Mouse (Mus musculus): ENCODE measurements at regions not wholly inside any gene's neighbourhood (a gene's known extent, or its start where the extent isn't known, plus 50 kb on each side); places are given as distances from the start of the nearest gene placed in this dataset.
"Not testable (repeated sequence)": the region's sequence is repeated elsewhere in the genome, so short reads cannot be mapped to it uniquely, and the experiment has no call there.

DNA sequence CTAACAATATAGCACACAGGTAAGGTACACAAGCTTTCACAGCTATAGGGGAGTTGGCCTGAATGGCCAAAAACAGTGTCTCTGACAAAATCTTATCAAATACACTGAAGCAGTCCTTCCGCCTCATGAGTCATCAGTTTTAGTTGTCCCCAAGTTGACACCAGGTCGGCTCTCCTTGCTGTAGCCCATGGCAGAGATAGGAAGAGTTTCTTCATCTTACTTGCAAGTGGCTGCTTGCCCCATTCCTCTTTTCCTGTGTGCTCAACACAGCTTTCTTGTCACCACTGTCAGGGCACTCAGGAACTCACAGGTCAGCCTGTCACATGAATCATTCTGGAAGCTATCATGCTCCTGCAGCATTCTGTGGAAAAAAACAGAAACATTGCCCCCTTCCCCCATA, 77.1 kb downstream of the Olfr721-ps1 start:
- DNase-seq (ENCODE audit: low spot score): not testable (repeated sequence)

- DNase-seq (ENCODE audit: low spot score): no peak
Observed at GRCm38 (mm10) chr14:14481840-14482239, 80.7 kb downstream of the Olfr721-ps1 start.

- DNase-seq (ENCODE audit: low spot score): no peak
Observed at GRCm38 (mm10) chr14:14486356-14486755, 85.3 kb downstream of the Olfr721-ps1 start.

- DNase-seq (ENCODE audit: low spot score): no peak
Observed at GRCm38 (mm10) chr14:14490501-14490900, 89.4 kb downstream of the Olfr721-ps1 start.

DNA sequence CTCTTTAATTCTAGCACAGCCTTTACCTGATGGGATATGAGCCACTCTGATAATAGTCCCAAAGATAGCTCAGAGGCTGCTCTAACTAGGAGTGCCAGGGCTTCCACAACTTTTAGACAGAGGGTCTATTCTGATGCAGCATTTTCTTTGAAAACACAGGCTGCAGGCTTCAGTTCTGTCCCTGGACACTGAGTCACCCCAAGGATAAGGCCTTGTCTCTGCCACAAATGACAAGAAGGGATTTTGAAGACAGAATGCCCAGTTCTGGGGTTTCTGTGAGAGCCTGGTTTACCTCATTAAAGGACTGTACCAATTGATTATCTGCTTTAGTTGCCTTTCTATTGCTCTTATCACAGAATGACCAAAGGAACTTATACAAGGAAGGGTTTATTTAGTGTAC, 90.9 kb downstream of the Olfr721-ps1 start:
- DNase-seq (ENCODE audit: low spot score): no peak

- DNase-seq (ENCODE audit: low spot score): no peak
Observed at GRCm38 (mm10) chr14:14511927-14512326, 110.8 kb downstream of the Olfr721-ps1 start.

DNA sequence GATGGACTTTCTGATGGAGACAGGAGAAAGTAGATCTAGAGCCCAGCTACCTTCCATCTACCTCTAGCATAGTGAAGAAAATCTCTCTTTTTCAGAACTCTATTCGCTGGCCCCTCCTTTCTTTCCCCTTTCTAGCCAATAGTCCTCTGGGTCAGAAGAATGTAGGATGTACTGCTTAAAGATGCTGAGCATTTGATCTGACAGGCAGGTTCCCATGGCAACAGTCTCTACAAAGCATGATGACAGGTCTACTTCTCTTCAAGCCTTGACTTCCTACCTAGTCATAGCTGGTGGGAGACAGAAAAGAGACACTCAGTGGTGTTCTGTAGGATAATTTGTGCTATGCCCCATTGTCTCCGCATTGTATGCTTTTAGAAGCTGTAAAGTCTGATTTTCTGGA, 112.0 kb downstream of the Olfr721-ps1 start:
- no peak for DNase-seq (ENCODE audit: low spot score)

DNA sequence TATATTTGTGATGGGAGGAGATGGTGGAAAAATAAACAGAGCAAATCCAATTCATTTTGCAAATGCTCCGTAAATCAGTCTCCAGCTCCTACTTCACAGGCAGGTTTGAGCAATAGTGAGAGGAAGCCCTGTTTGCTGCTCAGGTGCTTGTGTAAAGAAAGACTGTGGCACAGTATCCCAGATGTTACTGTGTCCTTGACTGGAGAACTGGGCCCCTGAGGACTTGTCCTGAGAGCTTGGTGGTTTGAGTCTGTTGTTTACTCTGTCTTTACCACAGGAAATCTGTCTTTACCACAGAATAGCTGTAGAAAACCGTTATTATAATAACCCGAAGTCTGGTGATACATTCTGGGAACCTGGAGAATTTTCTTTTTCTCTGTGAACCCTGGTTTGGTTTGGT, 112.4 kb downstream of the Olfr721-ps1 start:
- DNase-seq (ENCODE audit: low spot score): no peak

DNA sequence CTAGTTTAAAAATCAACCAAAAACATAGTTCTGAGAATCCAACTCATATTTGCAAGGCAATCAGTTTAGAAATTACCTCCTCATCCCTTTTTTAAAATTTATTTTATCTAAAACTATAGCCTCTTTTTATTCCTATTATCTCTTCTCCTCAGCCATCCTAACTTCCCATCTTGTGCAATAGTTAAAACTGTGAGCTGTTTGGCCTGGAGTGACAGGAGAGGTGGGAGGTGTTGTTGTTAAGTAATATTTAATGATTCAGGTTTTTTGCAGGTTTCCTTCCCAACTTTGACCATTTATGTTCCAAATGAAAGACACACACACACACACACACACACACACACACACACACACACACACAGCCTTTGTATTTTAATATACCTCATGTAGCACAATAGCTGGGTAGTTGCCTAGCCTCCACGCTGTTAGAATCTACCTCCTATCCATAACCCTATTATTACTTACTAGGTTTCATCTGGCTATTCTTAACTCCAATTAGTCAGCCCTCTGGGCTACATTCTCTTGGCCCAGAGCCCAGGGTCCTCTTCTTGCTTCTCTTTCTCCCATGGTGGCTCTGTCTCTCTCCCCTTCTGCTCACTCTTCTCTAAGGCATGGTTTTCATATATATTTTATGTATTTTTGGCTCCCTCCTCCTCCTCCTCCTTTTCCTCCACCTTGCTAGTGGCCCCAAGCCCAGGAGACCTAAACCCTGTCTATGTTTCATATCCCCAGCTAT, 113.5 kb downstream of the Olfr721-ps1 start:
- DNase-seq (ENCODE audit: low spot score): no peak

DNA sequence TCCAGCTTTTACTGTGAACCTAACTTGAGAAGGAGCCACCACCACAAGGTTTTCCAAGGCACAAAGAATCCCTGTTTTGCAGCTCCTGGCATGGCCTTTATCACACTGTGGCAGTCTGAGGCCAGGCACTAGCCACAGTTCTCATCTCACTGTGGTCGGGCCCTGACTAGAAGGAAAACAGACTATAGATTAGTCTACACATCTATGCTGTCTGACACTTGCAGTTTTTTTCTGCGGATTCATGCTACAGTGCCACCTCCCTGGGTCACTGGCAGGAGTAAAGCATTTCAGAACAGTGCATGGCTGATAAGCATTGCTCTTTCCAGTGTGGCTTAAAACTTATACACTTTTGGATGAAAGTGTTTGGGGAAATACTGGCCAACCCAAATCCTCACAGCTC, 114.3 kb downstream of the Olfr721-ps1 start:
- no peak for DNase-seq (ENCODE audit: low spot score)

DNA sequence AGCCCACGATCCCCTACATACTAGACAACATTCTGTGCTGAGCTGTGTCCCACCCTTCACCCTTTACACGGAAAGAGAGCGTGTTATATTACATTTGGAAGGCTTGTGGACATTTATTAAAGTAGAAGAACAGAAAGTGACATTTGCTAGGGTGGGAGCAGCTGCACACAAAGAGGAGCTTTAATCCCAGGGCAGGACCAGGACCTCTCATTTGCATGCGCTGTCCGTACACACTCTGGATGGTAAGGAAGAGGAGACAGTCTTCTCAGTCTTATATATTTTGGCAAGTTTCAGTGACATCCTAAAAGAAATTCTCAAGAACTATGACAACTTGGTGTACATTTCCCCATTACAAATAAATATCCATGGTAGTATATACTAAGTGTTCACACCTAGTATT, 114.8 kb downstream of the Olfr721-ps1 start:
- no peak for DNase-seq (ENCODE audit: low spot score)

DNA sequence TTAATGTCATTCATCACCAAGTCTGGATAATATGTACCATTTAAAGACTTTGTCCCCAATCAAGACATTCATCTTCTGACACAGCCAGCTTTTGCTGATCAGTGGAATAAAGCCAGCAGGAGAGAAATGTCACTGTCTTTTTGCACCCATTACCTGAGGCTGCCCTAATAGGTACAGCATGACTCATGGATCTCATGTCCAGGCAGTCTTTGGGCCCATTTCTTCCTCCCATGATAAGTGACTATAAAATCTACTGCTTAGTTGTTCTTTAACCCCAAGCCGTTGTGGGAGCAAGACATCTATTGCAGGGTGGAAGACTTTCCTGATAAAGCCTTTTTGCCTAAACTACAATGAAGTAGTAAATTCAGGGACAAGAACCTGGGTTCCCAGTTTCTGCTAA, 116.9 kb downstream of the Olfr721-ps1 start:
- no peak for DNase-seq (ENCODE audit: low spot score)

- no peak for DNase-seq (ENCODE audit: low spot score)
Observed at GRCm38 (mm10) chr14:14518841-14519240, 117.7 kb downstream of the Olfr721-ps1 start.

- DNase-seq (ENCODE audit: low spot score): no peak
Observed at GRCm38 (mm10) chr14:14520195-14520594, 119.1 kb downstream of the Olfr721-ps1 start.

DNA sequence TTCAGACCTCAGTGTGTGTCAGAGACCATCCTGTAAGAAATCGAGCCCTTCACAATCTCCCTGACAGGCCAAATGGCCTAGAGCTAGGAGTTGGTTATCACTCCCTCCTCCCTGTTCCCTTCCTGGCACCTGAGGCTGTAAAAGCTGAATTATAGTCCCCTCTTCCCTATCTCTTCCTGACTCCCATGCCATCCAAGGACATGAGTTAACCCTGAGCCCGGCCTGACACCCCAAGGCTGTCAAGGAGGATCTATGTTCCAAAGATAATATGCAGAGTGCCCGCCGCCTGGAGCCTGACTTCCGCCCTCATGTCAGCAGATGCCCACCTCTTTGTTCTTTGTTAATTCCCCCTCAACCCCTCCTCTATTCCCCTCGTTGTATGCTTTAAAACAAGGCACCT, 120.2 kb downstream of the Olfr721-ps1 start:
- not testable (repeated sequence) for DNase-seq (ENCODE audit: low spot score)

- no peak for DNase-seq (ENCODE audit: low spot score)
Observed at GRCm38 (mm10) chr14:14525225-14525624, 124.1 kb downstream of the Olfr721-ps1 start.

GRCm38 (mm10) chr14:14528437-14528836, 127.3 kb downstream of the Olfr721-ps1 start:
- DNase-seq (ENCODE audit: low spot score): no peak

GRCm38 (mm10) chr14:14541206-14541605, 140.1 kb downstream of the Olfr721-ps1 start:
- DNase-seq (ENCODE audit: low spot score): no peak

DNA sequence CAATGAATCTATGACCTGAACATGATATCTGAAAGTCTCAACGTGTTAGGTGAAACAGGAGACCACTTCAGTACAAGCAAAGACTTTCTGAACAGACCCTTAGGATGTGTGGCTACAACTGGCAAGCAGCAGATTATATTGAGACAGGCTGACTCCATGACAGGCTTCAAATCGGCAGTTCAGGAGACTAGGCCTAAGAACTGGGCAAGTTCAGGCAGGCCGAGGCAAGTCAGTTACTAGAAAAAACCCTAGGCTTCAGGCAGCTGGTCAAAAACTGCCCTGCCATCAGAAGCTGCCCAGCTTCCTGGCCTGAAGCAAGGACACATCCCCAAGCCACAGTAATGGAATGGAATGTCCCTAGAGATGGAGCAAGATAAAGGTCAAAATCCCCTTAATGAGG, 140.6 kb downstream of the Olfr721-ps1 start:
- no peak for DNase-seq (ENCODE audit: low spot score)

- DNase-seq (ENCODE audit: low spot score): no peak
Observed at GRCm38 (mm10) chr14:14544236-14544635, 143.1 kb downstream of the Olfr721-ps1 start.

GRCm38 (mm10) chr14:14552201-14552600, 149.9 kb upstream of the Slc4a7 start:
- no peak for DNase-seq (ENCODE audit: low spot score)

GRCm38 (mm10) chr14:14574851-14575250, 127.2 kb upstream of the Slc4a7 start:
- DNase-seq (ENCODE audit: low spot score): no peak

GRCm38 (mm10) chr14:14591939-14592338, 110.1 kb upstream of the Slc4a7 start:
- no peak for DNase-seq (ENCODE audit: low spot score)

DNA sequence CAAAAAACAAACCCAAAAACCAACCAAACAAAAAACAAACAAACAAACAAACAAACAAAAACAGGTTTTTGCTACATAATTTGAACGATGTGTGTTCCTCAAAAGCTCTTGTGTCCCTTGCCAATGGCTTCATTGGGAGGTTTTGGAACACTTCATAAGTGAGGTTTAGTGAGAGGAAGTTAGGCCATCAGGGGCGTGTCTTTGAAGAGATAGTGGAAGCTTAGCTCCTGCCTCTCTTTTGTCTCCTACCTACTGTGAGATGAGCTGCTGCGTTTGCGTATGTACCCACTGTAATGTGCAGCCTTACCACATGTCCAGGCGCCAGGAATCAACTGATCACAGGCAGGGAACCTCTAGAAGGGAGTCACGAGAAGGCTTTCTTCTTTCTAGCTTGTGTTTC, 107.3 kb upstream of the Slc4a7 start:
- DNase-seq (ENCODE audit: low spot score): no peak

Data from yolk sac, embryonic 10.5 days (tissue).